Mouse (Mus musculus) left cerebral cortex, adult 2 months (tissue): ENCODE measurements around the gene Paqr5. TPM values are rescaled to one million over a fixed set of nuclear protein-coding genes. Genes with fewer than 3 reads are reported as not detected.

Experiments used
- DNase-seq, 2 experiments: peaks; one replicate each; pipeline ENCODE4 v3.0.0; 2021 to 2022; ENCODE audit warnings: low spot score in 2 of 2, mixed read lengths in 1 of 2; ENCODE audit errors: extremely low spot score in 1 of 2
- H3K27ac ChIP-seq: fragments of 200-600 bp; 2 replicates; pipeline ENCODE4 v1.8.1; 2022
- H3K4me3 ChIP-seq: fragments of 200-600 bp; 2 replicates; pipeline ENCODE4 v1.8.1; 2022
- CTCF ChIP-seq: fragments of 200-600 bp; IDR thresholded peaks from 2 replicates; pipeline ENCODE4 v1.8.1; 2022; ENCODE audit warnings: antibody characterized with exemption, mild to moderate bottlenecking, moderate library complexity
- intact Hi-C: fragments of 180-260 bp; cut with DNase I; formaldehyde crosslinking; loops from one replicate; pipeline ENCODE4 v1.15.1; 2025
- total RNA-seq, 2 experiments: library from RNA; stranded (reverse); gene quantifications; 2 replicates each; pipeline ENCODE4 v1.2.3; 2021

The Paqr5 gene
- total RNA-seq, 2 experiments from 2014 or later: 3.6 to 4.1 TPM

DNA sequence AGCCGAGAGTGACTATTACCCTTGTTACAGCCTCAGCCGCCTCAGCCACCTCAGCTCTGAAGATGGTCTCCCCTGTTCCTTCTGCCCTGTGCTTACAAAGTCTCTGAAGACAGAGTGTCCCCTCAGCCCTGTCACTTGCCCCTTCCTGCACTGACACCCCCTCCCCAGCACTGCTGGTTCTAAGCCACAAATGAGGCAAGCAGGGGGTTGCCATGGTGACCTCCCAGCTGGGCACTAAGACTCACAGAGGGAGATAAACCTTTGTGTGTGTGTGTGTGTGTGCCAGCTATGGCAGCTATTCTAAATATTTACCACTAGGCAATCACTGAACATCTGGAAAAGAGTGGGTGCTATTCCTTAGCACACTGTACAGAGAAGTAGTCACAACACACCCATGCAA, 23.0 kb downstream of the Paqr5 start:
- DNase-seq: no peak
- H3K4me3 ChIP-seq: no peak overlapping the region
- intact Hi-C loops: no loop called here
- H3K27ac ChIP-seq: no peak overlapping the region
- TF ChIP-seq CTCF: no peak

GRCm38 (mm10) chr9:61999653-62000420, 26.8 kb downstream of the Paqr5 start:
- no peak overlapping the region for H3K27ac ChIP-seq
- no peak for DNase-seq
- H3K4me3 ChIP-seq: no peak overlapping the region
- TF ChIP-seq CTCF: no peak
- intact Hi-C loops: no loop called here

DNA sequence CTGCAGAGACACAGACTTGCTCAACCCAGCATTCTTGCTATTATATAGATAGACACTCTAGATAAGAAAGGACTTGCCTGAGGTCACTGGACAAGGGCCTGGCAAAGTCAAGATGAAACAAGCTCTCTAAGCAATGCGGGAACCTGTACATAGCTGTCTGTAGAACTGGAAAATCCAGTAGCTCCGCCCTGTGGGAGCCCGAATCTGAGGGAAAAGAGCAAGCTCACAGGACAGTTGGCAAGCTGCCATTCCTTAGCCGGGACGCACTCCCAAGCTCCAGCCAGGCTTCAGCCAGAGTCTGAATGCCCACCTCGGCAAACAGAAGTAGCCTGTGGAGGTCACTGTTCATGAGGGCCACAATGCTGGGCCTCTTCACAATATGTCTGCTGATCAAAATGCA, 28.8 kb downstream of the Paqr5 start:
- intact Hi-C loops: no loop called here
- DNase-seq: no peak

GRCm38 (mm10) chr9:61991158-61991557, 35.5 kb downstream of the Paqr5 start:
- intact Hi-C loops: no loop called here
- TF ChIP-seq CTCF: no peak
- no peak overlapping the region for H3K27ac ChIP-seq
- no peak for DNase-seq
- H3K4me3 ChIP-seq: no peak overlapping the region

More for the DNA sequence above, 28.8 kb downstream of the Paqr5 start:
- Histone ChIP-seq H3K4me3 (no peak overlapping the region), H3K27ac (no peak overlapping the region)
- TF ChIP-seq CTCF: no peak

DNA sequence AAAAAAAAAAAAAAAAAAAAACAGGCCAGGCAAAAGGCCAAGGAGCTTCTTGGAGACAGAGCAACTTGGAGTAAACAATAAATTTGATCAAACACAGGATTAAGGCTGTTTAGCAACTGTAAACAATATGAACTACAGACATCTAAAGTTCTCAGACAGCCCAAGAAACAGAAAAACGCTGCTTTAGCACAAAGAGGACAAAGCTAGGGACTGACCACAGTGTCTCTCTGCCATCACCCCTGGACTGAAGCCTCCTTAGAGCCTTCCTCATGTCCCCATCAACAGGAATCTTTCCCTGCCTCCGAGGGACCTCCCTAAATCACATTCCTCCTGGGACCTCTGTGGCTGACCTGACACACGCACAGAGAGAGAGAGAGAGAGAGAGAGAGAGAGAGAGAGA, 35.9 kb downstream of the Paqr5 start:
- intact Hi-C loops: no loop called here
- no peak for DNase-seq
- no peak overlapping the region for H3K4me3 ChIP-seq
- TF ChIP-seq CTCF: no peak
- no peak overlapping the region for H3K27ac ChIP-seq

- Histone ChIP-seq H3K4me3 (no peak overlapping the region), H3K27ac (no peak overlapping the region)
- no peak for DNase-seq
- TF ChIP-seq CTCF: no peak
- intact Hi-C loops: no loop called here
These were observed 40.6 kb downstream of the Paqr5 start for GRCm38 (mm10) chr9:61986055-61986454.

GRCm38 (mm10) chr9:61985183-61985863, 41.3 kb downstream of the Paqr5 start:
- TF ChIP-seq CTCF: peak; percentile 79
- intact Hi-C loops: loop anchor here (2.0 kb wide), 1 partner anchor 39 kb away; the partner anchor contains the start of gene Kif23
- peak; percentile 47 for DNase-seq
- Histone ChIP-seq H3K27ac (no peak overlapping the region), H3K4me3 (no peak overlapping the region)

GRCm38 (mm10) chr9:61982940-61983620, 43.6 kb downstream of the Paqr5 start:
- DNase-seq: no peak
- intact Hi-C loops: no loop called here

DNA sequence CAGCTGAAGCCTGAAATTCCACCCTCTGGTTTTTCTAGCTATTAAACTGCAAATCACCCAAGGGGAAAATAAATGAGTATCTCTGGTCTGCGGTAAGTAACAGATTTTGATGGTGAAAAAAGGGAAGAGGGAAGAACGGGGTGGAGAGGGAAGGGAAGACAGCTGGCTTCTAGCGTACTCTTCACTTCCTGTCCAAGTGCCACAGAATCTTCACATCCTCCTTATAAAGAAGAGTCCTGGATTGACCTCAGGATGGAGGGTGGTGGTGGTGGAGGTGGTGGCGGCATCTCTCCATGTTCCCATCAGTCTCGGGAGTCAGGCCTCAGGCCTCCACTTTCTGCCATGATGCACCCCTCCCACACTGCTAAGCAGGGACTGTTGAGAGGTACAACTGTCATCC, 44.8 kb downstream of the Paqr5 start:
- no peak for DNase-seq
- Histone ChIP-seq H3K4me3 (no peak overlapping the region), H3K27ac (no peak overlapping the region)
- no peak for TF ChIP-seq CTCF
- intact Hi-C loops: no loop called here

More at GRCm38 (mm10) chr9:61982940-61983620, 43.6 kb downstream of the Paqr5 start:
- Histone ChIP-seq H3K4me3 (no peak overlapping the region), H3K27ac (no peak overlapping the region)
- TF ChIP-seq CTCF: no peak

GRCm38 (mm10) chr9:61979983-61980382, 46.7 kb downstream of the Paqr5 start:
- no peak overlapping the region for H3K27ac ChIP-seq
- peak; percentile 25 for TF ChIP-seq CTCF
- intact Hi-C loops: no loop called here
- H3K4me3 ChIP-seq: no peak overlapping the region
- no peak for DNase-seq

GRCm38 (mm10) chr9:61977258-61977945, 49.3 kb downstream of the Paqr5 start:
- intact Hi-C loops: no loop called here
- no peak overlapping the region for H3K27ac ChIP-seq
- no peak for TF ChIP-seq CTCF
- no peak overlapping the region for H3K4me3 ChIP-seq
- no peak for DNase-seq
